Mouse (Mus musculus) forebrain, embryonic 16.5 days (tissue): Measurements from ENCODE around the gene Pdcd5. TPM values are rescaled to one million over a fixed set of nuclear protein-coding genes. Genes with fewer than 3 reads are reported as not detected.

Source experiments
- ATAC-seq: fragments of 200-750 bp; cut with Nextera tagmentation; 2 replicates; pipeline ENCODE4 v1.8.0; 2017; ENCODE audit warnings: mild to moderate bottlenecking, moderate library complexity
- H3K27ac ChIP-seq: fragments of 300-500 bp; sonication (generic); 2 replicates; pipeline ENCODE4 v1.5.1; 2014; ENCODE audit warnings: low read length, control low read depth
- H3K27me3 ChIP-seq: fragments of 300-500 bp; sonication (generic); replicated peaks from 2 replicates; pipeline ENCODE4 v1.6.1; 2014; ENCODE audit warnings: low read length; ENCODE audit not compliant: control insufficient read depth, insufficient read depth
- H3K36me3 ChIP-seq: fragments of 300-500 bp; sonication (generic); 2 replicates; pipeline ENCODE4 v1.6.1; 2014; ENCODE audit not compliant: control insufficient read depth, insufficient read depth
- H3K4me1 ChIP-seq: fragments of 300-500 bp; sonication (generic); replicated peaks from 2 replicates; pipeline ENCODE4 v1.6.1; 2014; ENCODE audit warnings: low read length; ENCODE audit not compliant: control insufficient read depth, insufficient read depth
- H3K4me2 ChIP-seq: fragments of 300-500 bp; sonication (generic); 2 replicates; pipeline ENCODE4 v1.6.1; 2014; ENCODE audit warnings: mild to moderate bottlenecking, low read length, control low read depth
- H3K4me3 ChIP-seq: fragments of 300-500 bp; sonication (generic); replicated peaks from 2 replicates; pipeline ENCODE4 v1.5.1; 2014; ENCODE audit warnings: mild to moderate bottlenecking, low read length, control low read depth
- H3K9ac ChIP-seq: fragments of 300-500 bp; sonication (generic); replicated peaks from 2 replicates; pipeline ENCODE4 v1.6.1; 2014; ENCODE audit warnings: low read depth, low read length, control low read depth
- H3K9me3 ChIP-seq: fragments of 300-500 bp; sonication (generic); 2 replicates; pipeline ENCODE4 v1.6.1; 2016; ENCODE audit warnings: low read length; ENCODE audit not compliant: control insufficient read depth
- WGBS: fragments of 180-500 bp; shearing (Covaris S2); extraction: QIAGEN DNeasy Blood & Tissue Kit; methylation state at CpG from one replicate; pipeline ENCODE4 v1.1.7; 2014; 5-methylcytosine and 5-hydroxymethylcytosine counted together
- polyA plus RNA-seq: library from polyadenylated mRNA; unstranded; fragments of >200 nt; fragmentation: Nextera tagmentation; extraction: Ambion mirVana; gene quantifications from 2 replicates; pipeline ENCODE4 v1.2.1, GENCODE M21; 2015

Pdcd5 gene
- polyA plus RNA-seq, 1 experiment from 2014 or later = 235 TPM

DNA sequence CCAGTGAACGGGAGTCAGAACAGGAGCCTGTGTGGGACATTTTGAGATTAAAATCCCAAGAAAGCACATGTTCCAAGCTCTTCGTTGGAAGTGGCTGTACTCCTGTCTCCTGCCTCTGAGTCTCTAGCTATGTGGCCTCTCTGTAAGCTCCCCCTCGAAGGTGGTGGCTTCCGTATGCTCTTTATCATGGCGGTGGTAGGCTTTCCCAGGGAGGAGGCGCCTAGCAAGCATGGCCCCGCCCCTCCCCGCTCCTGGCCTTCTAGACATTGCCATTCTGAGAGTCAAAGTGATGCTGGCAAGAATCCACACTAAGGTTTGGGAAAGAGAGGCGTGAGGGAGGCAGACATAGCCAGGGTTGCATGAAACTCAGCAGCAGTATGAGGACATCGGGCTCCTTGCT is 24.7 kb downstream of the Pdcd5 start:
- H3K27me3 ChIP-seq = no peaks in the 10 kb centered on the region
- no peaks in the 10 kb centered on the region for H3K4me1 ChIP-seq
- H3K9me3 ChIP-seq = no peaks in the 10 kb centered on the region
- no peak overlapping the region for H3K4me2 ChIP-seq
- no peak overlapping the region for H3K9ac ChIP-seq
- H3K27ac ChIP-seq = no peak overlapping the region
- H3K4me3 ChIP-seq = no peak overlapping the region
- H3K36me3 ChIP-seq = peaks cover 36% of the 10 kb centered on the region
- 89% methylated on average over 10 of the region's 10 CpGs for WGBS
- ATAC-seq = no peak

DNA sequence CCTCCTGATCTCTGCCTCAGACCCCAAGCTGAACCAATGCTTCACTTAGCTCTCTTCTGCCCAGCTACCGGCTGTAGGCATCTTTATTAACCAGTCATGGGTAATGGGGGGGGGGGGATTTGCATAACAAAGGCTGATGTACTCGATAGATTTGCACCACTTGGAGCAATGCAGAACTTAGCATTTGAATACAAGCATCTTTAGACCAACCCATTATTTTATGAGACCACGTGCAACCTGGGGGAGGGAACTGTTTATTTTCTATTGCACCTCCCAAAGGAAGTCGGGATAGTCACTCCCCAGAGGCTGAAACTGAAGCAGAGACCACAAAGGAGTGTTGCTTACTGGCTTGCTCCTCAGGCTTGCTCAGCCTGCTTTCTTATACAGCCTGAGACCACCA is 29.8 kb downstream of the Pdcd5 start:
- Histone ChIP-seq H3K27me3 (no peaks in the 10 kb centered on the region), H3K9ac (no peak overlapping the region), H3K4me2 (no peak overlapping the region), H3K27ac (no peak overlapping the region), H3K4me3 (no peak overlapping the region), H3K36me3 (peaks cover 45% of the 10 kb centered on the region), H3K9me3 (no peaks in the 10 kb centered on the region), H3K4me1 (no peaks in the 10 kb centered on the region)
- 22% methylated on average over 4 of the region's 4 CpGs for WGBS
- no peak for ATAC-seq

DNA sequence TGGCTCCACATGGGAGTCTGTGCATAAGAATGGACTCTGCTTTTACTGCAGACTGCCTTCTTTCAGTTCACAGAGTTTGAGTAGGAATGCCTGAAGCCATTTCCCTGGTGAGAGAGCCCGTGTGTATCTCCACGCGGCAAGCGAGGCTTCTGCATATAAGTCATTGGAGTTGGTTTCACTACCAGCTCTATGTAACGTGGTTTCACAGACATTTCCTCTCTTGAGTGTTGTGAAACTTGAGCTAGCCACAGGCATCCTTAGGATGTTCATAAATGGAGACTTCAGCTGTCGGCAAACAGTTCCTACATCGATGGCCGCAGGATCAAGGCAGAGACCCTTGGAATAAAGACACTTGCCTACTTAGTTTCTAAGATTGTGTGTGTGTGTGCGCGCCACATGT is 38.1 kb downstream of the Pdcd5 start:
- H3K27me3 ChIP-seq = no peaks in the 10 kb centered on the region
- no peaks in the 10 kb centered on the region for H3K4me1 ChIP-seq
- H3K9ac ChIP-seq = no peak overlapping the region
- H3K36me3 ChIP-seq = peaks cover 20% of the 10 kb centered on the region
- 97% methylated on average over 10 of the region's 10 CpGs for WGBS
- H3K27ac ChIP-seq = no peak overlapping the region
- no peak overlapping the region for H3K4me3 ChIP-seq
- H3K4me2 ChIP-seq = no peak overlapping the region
- ATAC-seq = no peak
- no peaks in the 10 kb centered on the region for H3K9me3 ChIP-seq

DNA sequence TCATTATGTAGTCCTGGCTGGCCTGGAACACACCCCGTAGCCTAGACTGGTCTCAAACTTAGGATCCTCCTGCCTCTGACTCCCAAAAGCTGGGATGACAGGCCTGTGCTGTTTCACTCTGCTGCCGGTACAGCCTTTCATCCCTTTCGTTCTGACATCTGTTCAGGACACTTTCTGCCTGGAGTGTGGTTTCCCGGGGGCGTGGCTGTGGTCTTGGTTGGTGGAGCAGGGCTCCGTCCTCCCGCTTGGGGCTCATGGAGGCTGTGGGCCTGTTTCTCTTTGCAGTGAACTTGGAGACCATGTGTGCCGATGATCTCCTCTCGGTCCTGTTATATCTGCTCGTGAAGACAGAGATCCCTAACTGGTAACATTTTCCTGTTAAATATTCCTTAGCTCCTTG is 40.5 kb downstream of the Pdcd5 start:
- no peak overlapping the region for H3K27ac ChIP-seq
- ATAC-seq = no peak
- H3K9ac ChIP-seq = no peak overlapping the region
- no peaks in the 10 kb centered on the region for H3K4me1 ChIP-seq
- H3K27me3 ChIP-seq = no peaks in the 10 kb centered on the region
- H3K36me3 ChIP-seq = peaks cover 21% of the 10 kb centered on the region
- H3K4me2 ChIP-seq = no peak overlapping the region
- H3K4me3 ChIP-seq = no peak overlapping the region
- 95% methylated on average over 10 of the region's 10 CpGs for WGBS
- no peaks in the 10 kb centered on the region for H3K9me3 ChIP-seq

DNA sequence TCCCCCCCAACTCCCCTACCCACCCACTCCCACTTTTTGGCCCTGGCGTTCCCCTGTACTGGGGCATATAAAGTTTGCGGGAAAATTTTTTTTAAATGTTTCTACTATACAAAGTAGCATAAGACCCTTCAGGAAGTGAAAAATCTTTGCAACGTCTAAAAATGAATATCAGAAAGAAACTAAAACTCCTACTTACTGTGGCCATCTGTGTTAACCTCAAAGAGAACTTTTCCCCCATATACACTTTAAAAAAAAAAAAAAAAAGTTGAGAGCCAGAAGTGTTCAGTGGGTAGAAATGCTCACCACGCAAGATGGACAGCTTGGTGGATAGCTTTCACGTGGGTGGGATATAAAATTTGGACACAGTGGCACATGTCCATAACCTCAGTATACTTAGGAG is 44.6 kb downstream of the Pdcd5 start:
- no peaks in the 10 kb centered on the region for H3K27me3 ChIP-seq
- no peak overlapping the region for H3K27ac ChIP-seq
- 98% methylated on average over 5 of the region's 5 CpGs for WGBS
- ATAC-seq = no peak
- H3K4me1 ChIP-seq = no peaks in the 10 kb centered on the region
- no peak overlapping the region for H3K4me3 ChIP-seq
- no peaks in the 10 kb centered on the region for H3K9me3 ChIP-seq
- H3K9ac ChIP-seq = no peak overlapping the region
- H3K36me3 ChIP-seq = peaks cover 11% of the 10 kb centered on the region
- no peak overlapping the region for H3K4me2 ChIP-seq

DNA sequence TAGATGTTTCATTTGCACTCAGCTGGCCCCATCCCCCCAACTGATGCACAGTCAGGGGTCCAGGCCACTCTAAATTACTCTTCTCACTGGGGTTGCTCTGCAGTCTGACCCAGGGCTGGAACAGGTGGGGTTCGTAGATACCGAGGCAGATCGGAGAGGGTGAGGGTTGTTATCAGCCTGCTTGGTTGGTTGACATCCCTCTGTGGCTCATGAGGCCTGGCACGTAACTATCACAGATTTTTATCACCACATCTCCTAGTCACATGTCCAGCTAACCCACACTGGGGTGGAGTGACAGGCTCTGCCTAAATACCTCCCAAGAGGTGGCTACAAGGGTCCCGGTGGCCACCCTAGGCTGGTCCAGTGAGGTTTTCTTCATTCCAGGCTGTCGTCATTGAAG is 46.2 kb downstream of the Pdcd5 start:
- H3K4me3 ChIP-seq = no peak overlapping the region
- H3K36me3 ChIP-seq = peaks cover 6% of the 10 kb centered on the region; the same call in 1 of the 2 replicates
- ATAC-seq = no peak
- no peaks in the 10 kb centered on the region for H3K4me1 ChIP-seq
- H3K27me3 ChIP-seq = no peaks in the 10 kb centered on the region
- no peaks in the 10 kb centered on the region for H3K9me3 ChIP-seq
- H3K9ac ChIP-seq = no peak overlapping the region
- WGBS = 96% methylated on average over 6 of the region's 6 CpGs
- no peak overlapping the region for H3K27ac ChIP-seq
- no peak overlapping the region for H3K4me2 ChIP-seq

DNA sequence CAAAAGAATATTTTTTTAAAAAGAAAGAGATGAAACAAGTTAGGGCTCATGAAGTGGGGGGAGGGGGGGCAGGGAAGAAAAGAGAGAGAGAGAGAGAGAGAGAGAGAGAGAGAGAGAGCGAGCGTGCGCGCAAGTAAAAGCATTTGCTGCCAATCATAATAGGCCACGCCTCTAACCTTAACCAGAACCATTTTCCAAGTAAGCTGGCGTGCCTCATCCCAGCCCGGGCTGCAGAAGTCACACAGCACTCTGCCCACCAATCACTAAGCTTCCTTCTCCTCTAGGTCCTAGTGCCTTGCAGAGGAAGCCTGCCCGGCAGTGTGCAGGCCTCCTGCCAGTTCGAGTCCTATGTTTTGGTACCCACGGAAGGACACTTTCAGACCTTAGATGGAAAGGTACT is 47.3 kb downstream of the Pdcd5 start:
- ATAC-seq = no peak
- H3K36me3 ChIP-seq = peaks cover 6% of the 10 kb centered on the region; the same call in 1 of the 2 replicates

DNA sequence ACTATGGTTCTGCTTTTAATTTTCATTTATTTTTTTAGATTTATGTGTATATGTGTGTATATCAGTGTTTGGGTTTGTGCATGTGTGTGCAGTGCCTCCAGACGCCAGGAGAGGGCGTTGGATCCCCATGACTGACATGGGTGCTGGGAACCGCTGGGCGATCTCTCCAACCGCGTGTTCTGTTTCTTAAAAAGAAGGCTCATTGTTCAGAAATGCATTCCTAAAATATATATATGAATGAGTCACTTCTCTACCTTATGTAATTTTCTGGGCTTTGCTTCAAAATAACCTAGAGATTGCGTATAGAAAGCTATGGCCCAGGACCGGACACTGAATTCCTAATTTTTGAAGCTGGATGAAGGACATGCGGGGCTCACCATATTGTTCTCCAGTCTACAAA is 47.8 kb downstream of the Pdcd5 start:
- WGBS = 95% methylated on average over 9 of the region's 9 CpGs
- no peak overlapping the region for H3K4me3 ChIP-seq
- peaks cover 9% of the 10 kb centered on the region; the same call in 1 of the 2 replicates for H3K36me3 ChIP-seq
- H3K4me1 ChIP-seq = no peaks in the 10 kb centered on the region
- H3K4me2 ChIP-seq = no peak overlapping the region
- no peak overlapping the region for H3K9ac ChIP-seq
- ATAC-seq = no peak
- no peak overlapping the region for H3K27ac ChIP-seq
- H3K9me3 ChIP-seq = no peaks in the 10 kb centered on the region
- no peaks in the 10 kb centered on the region for H3K27me3 ChIP-seq

More for the DNA sequence above, 47.3 kb downstream of the Pdcd5 start:
- Histone ChIP-seq H3K4me3 (no peak overlapping the region), H3K9ac (no peak overlapping the region), H3K4me2 (no peak overlapping the region), H3K4me1 (no peaks in the 10 kb centered on the region), H3K27ac (no peak overlapping the region), H3K27me3 (no peaks in the 10 kb centered on the region), H3K9me3 (no peaks in the 10 kb centered on the region)
- 89% methylated on average over 10 of the region's 10 CpGs for WGBS

DNA sequence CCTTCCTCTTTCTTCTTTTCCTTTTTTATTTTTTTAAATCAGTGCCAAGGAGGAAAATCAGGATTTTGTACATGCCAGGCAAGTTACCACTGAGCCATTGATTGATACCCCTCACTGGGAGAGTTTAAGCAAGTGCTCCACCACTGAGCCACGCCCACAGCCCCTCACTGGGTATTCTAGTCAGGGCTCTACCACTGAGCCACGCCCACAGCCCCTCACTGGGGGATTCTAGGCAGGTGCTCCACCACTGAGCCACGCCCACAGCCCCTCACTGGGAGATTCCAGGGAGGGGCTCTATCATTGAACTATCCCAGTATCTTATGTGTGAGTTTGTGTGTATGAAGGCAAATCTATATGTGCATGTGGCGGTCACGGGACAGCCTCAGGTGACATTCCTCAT is 53.0 kb downstream of the Pdcd5 start:
- H3K27ac ChIP-seq = no peak overlapping the region
- H3K4me2 ChIP-seq = no peak overlapping the region
- peaks cover 15% of the 10 kb centered on the region for H3K36me3 ChIP-seq
- no peak overlapping the region for H3K4me3 ChIP-seq
- no peak overlapping the region for H3K9ac ChIP-seq
- ATAC-seq = no peak
- no peaks in the 10 kb centered on the region for H3K27me3 ChIP-seq
- WGBS = 88% methylated on average over 5 of the region's 5 CpGs
- peaks cover 8% of the 10 kb centered on the region for H3K4me1 ChIP-seq
- H3K9me3 ChIP-seq = no peaks in the 10 kb centered on the region
